Mouse (Mus musculus): ENCODE data around the gene Ranbp1.

DNA sequence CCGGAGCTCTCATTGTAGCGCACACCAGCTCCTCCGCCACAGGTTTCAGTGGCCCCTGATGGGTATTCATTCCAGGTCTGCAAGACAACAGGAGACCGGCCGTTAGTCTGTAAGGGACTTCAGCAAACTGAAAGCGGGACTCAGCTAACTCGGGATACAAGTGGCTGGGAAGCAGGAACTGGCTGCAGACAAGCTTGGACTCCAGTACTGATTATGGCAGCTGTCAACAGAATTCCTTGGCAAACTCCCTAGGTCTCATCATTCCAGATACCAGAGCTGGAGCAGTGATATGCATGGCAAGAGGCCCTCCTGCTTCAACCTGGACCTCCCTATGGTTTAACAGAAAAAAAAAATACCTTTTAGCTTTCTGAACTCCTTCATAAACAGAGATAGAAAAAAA is 33.7 kb downstream of the Ranbp1 start:
- TF ChIP-seq GATA1 (IDR thresholded peaks at IDR 0.05; ENCODE audit: low read length) (no peak), TAL1 (IDR thresholded peaks at IDR 0.05; ENCODE audit: low read length) (no peak)
